ENCODE assay signal across 10 mouse cellular contexts in genomic region chr9:67046881-67047605, GRCm38 (mm10). TPM values are rescaled to one million over a fixed set of nuclear protein-coding genes. Genes with fewer than 3 reads are reported as not detected.
DNase-seq lines count a peak whose midpoint lies in the region; ATAC-seq and TF ChIP-seq lines count a peak whose summit lies in the region.
"Had no signal": no experiment of that assay in that cellular context is flagged by ENCODE, and none has a peak within 500 bp of the region (broad histone marks: within the 10 kb centered on the region; RNA-seq: fewer than 3 reads in every experiment).

No protein-coding gene starts in this region.

- H3K4me2 ChIP-seq in neural tube, embryonic 11.5 days (ENCODE audit: low read depth): peak overlapping the region; percentile 87

- peak overlapping the region; percentile 65 for H3K4me3 ChIP-seq in cerebellum, adult 2 months (replicated peaks; ENCODE audit: insufficient read depth, low read depth, low read length)
- peak overlapping the region; percentile 57 for H3K4me3 ChIP-seq in neural tube, embryonic 11.5 days (ENCODE audit: low read depth, low read length)

- no peak for TF ChIP-seq POLR2A in cerebellum, adult 2 months (IDR thresholded peaks at IDR 0.05; ENCODE audit: borderline replicate concordance, insufficient read depth, low read length)

- ATAC-seq in neural tube, embryonic 11.5 days (ENCODE audit: insufficient read depth, low FRiP score, low TSS enrichment): no peak

- no peaks in the 10 kb centered on the region for H3K9me3 ChIP-seq in neural tube, embryonic 11.5 days (ENCODE audit: control insufficient read depth, low read length)

- no peak overlapping the region for H3K27ac ChIP-seq in cerebellum, adult 2 months (ENCODE audit: insufficient read depth, low read length)
- H3K27ac ChIP-seq in neural tube, embryonic 11.5 days (ENCODE audit: low read depth, low read length): no peak overlapping the region
- H3K27ac ChIP-seq: macrophage had no signal

- no peak for DNase-seq in cerebellum, adult 2 months
- no peak for DNase-seq in cerebellum, adult 18-20 months
- peak; percentile 65 for DNase-seq in MN1 (ENCODE audit: low spot score)
- DNase-seq in forelimb bud, embryonic 11.5 days (ENCODE audit: low read depth, low spot score): peak; percentile 49
- DNase-seq in kidney, postnatal 4 days: peak; percentile 50 to 68
- no peak for DNase-seq in neural tube, embryonic 11.5 days (ENCODE audit: low spot score)
- no peak for DNase-seq in retina, embryonic 14.5 days (ENCODE audit: low spot score)
- DNase-seq in layer of hippocampus, postnatal 10 days (ENCODE audit: low spot score in 2 of 2): no peak

- H3K9ac ChIP-seq in neural tube, embryonic 11.5 days (ENCODE audit: low read length): peak overlapping the region; percentile 66

- no peak for TF ChIP-seq CTCF in cerebellum, adult 2 months (IDR thresholded peaks at IDR 0.05; ENCODE audit: borderline replicate concordance, insufficient read depth, low read depth, low read length)

- 39% methylated on average over 15 of the region's 15 CpGs for WGBS in cerebellum, adult 2 months
- WGBS in neural tube, embryonic 11.5 days: 6% methylated on average over 15 of the region's 15 CpGs

- H3K4me1 ChIP-seq in cerebellum, adult 2 months (ENCODE audit: control insufficient read depth, insufficient read depth, low read length): peaks cover 2% of the 10 kb centered on the region; the same call in 1 of the 2 replicates
- H3K4me1 ChIP-seq in neural tube, embryonic 11.5 days (ENCODE audit: control insufficient read depth, insufficient read depth, low read length): peaks cover 20% of the 10 kb centered on the region

- no peaks in the 10 kb centered on the region for H3K27me3 ChIP-seq in cerebellum, adult 2 months (ENCODE audit: control insufficient read depth, insufficient read depth, low read length)
- peaks cover 36% of the 10 kb centered on the region for H3K27me3 ChIP-seq in neural tube, embryonic 11.5 days (ENCODE audit: control insufficient read depth, insufficient read depth, low read length)

- no peaks in the 10 kb centered on the region for H3K36me3 ChIP-seq in neural tube, embryonic 11.5 days (ENCODE audit: control insufficient read depth, insufficient read depth, low read length)
- H3K36me3 ChIP-seq: G1E had no signal

RNA-seq across cellular contexts. Expression of gene Tpm1, which starts 2.2 kb away (rescaled TPM):
- polyA plus RNA-seq in cerebellum, adult 2 months (2012; rRNA removed): 157 and 170 TPM in 2 replicates
- 364 and 445 TPM in 2 replicates for polyA plus RNA-seq in neural tube, embryonic 11.5 days (2014; fragmentation: Nextera tagmentation; extraction: Ambion mirVana)
- total RNA-seq in layer of hippocampus, postnatal 10 days (2021): 100 to 1,000 TPM; 195 to 211 TPM

Comparison
In these comparisons a context has a peak if more than half of its experiments do, and no peak if none do; other contexts are left out.
1. DNase-seq: peak in MN1 (single experiment), forelimb bud, embryonic 11.5 days (single experiment) and kidney, postnatal 4 days (2 of 2); none in cerebellum, adult 2 months (0 of 2), cerebellum, adult 18-20 months (0 of 2), neural tube, embryonic 11.5 days (single experiment), retina, embryonic 14.5 days (single experiment) and layer of hippocampus, postnatal 10 days (0 of 2).